Mouse (Mus musculus): ENCODE measurements around the gene Chd9. TPM values are rescaled to one million over a fixed set of nuclear protein-coding genes. Genes with fewer than 3 reads are reported as not detected.

Chd9 gene
- polyA plus RNA-seq, 1 experiment, result 71.6 TPM

DNA sequence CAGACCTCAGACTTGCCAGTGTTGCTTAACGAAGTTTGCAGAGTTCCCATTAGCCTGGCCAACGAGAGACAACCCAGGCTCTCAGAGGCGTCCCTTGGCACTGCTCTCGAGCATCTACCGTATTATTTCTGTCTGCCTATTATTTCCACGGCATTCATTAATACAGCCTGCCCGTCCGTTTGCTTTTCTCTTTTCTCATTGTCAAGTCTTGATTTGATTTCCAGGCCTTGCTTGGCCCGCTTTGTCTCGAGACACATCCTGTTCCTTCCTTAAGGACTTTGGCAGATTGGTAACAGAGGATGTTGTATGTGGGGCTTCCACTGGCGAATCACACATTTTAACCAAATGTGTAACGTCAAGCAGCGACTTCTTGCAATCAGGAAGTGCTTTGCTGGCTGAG, 13.2 kb downstream of the Chd9 start:
- Histone ChIP-seq H3K4me3 (ENCODE audit: low read depth, low read length) (no peak overlapping the region), H3K36me3 (ENCODE audit: control insufficient read depth, insufficient read depth, low read length, poor library complexity, severe bottlenecking) (no peaks in the 10 kb centered on the region), H3K27ac (ENCODE audit: insufficient read depth, low read length) (peak overlapping the region; percentile 34; the same call in 1 of the 2 replicates), H3K9ac (ENCODE audit: low read depth, poor library complexity, severe bottlenecking) (no peak overlapping the region), H3K4me1 (ENCODE audit: control insufficient read depth, insufficient read depth, low read length) (peaks cover 6% of the 10 kb centered on the region), H3K9me3 (replicated peaks; ENCODE audit: control insufficient read depth, insufficient read depth, low read length, poor library complexity, severe bottlenecking) (no peaks in the 10 kb centered on the region), H3K27me3 (ENCODE audit: control insufficient read depth, insufficient read depth, low read length, poor library complexity, severe bottlenecking) (no peaks in the 10 kb centered on the region)
- TF ChIP-seq POLR2A (IDR thresholded peaks at IDR 0.05; ENCODE audit: insufficient read depth, low read length) (no peak), CTCF (IDR thresholded peaks at IDR 0.05; ENCODE audit: low read depth, low read length) (no peak), EP300 (IDR thresholded peaks at IDR 0.05; ENCODE audit: insufficient read depth, low read depth, low read length) (no peak)

DNA sequence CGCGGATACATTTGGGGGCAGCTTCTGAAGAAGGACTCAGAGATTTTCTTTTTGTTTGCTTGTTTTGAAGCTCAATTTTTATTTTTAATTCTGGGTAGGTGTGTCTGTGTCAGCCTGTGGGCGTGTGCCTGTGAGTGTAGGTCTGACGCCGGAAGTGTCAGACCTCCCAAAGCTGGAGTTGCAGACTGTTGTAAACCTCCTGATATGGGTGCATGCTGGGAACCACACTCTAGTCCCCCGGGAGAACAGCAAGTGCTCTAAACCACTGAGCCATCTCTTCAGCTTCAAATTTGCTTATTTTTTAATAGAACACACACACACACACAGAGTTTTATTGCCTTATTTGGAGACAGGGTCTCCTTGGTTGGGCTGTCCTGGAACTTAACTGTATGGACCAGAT, 15.0 kb downstream of the Chd9 start:
- H3K4me1 ChIP-seq (ENCODE audit: control insufficient read depth, insufficient read depth, low read length), result peaks cover 6% of the 10 kb centered on the region
- no peak overlapping the region for H3K9ac ChIP-seq (ENCODE audit: low read depth, poor library complexity, severe bottlenecking)
- TF ChIP-seq POLR2A (IDR thresholded peaks at IDR 0.05; ENCODE audit: insufficient read depth, low read length) (no peak), CTCF (IDR thresholded peaks at IDR 0.05; ENCODE audit: low read depth, low read length) (no peak), EP300 (IDR thresholded peaks at IDR 0.05; ENCODE audit: insufficient read depth, low read depth, low read length) (no peak)

DNA sequence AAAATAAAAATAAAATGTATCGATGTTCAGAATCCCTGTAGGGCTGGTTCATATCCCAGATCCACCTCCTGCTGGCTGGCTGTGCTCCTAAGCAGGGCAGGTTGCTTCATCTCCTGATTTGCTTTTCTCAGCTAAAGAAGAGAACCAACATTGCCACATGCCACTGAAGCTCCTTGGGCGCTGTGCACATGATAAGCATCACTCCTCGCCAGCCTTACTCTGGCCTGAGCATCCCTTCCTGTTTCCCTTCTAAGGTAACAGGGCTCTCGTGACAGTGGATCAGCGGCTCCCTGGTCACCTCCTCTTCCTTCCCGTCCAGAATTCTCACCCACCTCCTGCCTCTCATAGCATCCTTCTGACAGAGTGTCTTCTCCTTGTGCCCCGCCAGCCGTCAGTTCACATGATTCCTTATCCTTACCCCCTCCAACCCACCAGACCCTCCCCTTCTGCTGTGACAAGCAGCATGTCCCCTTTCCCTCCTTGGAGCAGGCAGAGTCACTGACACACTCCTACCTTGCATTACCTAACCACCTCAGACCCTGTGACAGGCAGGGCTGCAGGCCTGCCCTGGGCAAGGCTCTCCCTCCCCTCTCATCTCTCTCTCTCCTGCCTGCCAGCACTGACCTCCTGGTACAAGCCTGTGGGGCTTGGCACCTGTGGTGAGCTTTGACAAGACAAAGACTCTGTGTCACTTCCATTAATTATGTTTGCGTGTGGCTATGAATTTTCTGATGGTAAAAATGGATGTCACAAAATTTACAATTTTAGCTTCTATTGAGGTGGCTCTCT, 16.2 kb downstream of the Chd9 start:
- no peaks in the 10 kb centered on the region for H3K27me3 ChIP-seq (ENCODE audit: control insufficient read depth, insufficient read depth, low read length, poor library complexity, severe bottlenecking)
- TF ChIP-seq EP300 (IDR thresholded peaks at IDR 0.05; ENCODE audit: insufficient read depth, low read depth, low read length) (no peak), CTCF (IDR thresholded peaks at IDR 0.05; ENCODE audit: low read depth, low read length) (no peak), POLR2A (IDR thresholded peaks at IDR 0.05; ENCODE audit: insufficient read depth, low read length) (no peak)
- H3K9ac ChIP-seq (ENCODE audit: low read depth, poor library complexity, severe bottlenecking), result no peak overlapping the region
- no peak overlapping the region for H3K4me3 ChIP-seq (ENCODE audit: low read depth, low read length)
- no peaks in the 10 kb centered on the region for H3K9me3 ChIP-seq (replicated peaks; ENCODE audit: control insufficient read depth, insufficient read depth, low read length, poor library complexity, severe bottlenecking)
- H3K27ac ChIP-seq (ENCODE audit: insufficient read depth, low read length), result no peak overlapping the region
- H3K4me1 ChIP-seq (ENCODE audit: control insufficient read depth, insufficient read depth, low read length), result peaks cover 6% of the 10 kb centered on the region
- H3K36me3 ChIP-seq (ENCODE audit: control insufficient read depth, insufficient read depth, low read length, poor library complexity, severe bottlenecking), result no peaks in the 10 kb centered on the region

More for the DNA sequence above, 15.0 kb downstream of the Chd9 start:
- peak overlapping the region; percentile 46; the same call in 1 of the 2 replicates for H3K27ac ChIP-seq (ENCODE audit: insufficient read depth, low read length)
- no peaks in the 10 kb centered on the region for H3K27me3 ChIP-seq (ENCODE audit: control insufficient read depth, insufficient read depth, low read length, poor library complexity, severe bottlenecking)
- no peaks in the 10 kb centered on the region for H3K9me3 ChIP-seq (replicated peaks; ENCODE audit: control insufficient read depth, insufficient read depth, low read length, poor library complexity, severe bottlenecking)
- H3K36me3 ChIP-seq (ENCODE audit: control insufficient read depth, insufficient read depth, low read length, poor library complexity, severe bottlenecking), result no peaks in the 10 kb centered on the region
- no peak overlapping the region for H3K4me3 ChIP-seq (ENCODE audit: low read depth, low read length)

DNA sequence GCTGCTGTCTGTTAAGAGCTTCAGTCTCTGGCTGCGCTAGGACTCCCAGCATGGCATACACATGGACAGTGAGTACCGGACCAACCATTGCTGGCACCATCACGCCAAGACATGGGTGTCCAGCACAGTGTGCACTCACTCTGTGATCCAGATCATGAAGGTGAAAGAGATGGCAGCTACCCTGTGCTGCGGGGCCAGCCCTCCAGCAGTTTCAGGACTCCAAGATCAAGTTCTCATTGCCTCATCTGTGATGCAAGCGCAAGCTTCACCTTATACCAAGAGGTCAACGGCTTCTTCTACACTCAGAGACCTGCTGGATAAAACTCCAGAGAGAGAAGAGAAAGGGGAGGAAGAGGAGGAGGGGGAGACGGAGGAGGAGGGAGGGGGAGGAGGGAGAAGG, 19.8 kb downstream of the Chd9 start:
- no peak for TF ChIP-seq CTCF (IDR thresholded peaks at IDR 0.05; ENCODE audit: low read depth, low read length)
- no peak for TF ChIP-seq EP300 (IDR thresholded peaks at IDR 0.05; ENCODE audit: insufficient read depth, low read depth, low read length)
- no peak for TF ChIP-seq POLR2A (IDR thresholded peaks at IDR 0.05; ENCODE audit: insufficient read depth, low read length)
- H3K4me1 ChIP-seq (ENCODE audit: control insufficient read depth, insufficient read depth, low read length), result peaks cover 8% of the 10 kb centered on the region

DNA sequence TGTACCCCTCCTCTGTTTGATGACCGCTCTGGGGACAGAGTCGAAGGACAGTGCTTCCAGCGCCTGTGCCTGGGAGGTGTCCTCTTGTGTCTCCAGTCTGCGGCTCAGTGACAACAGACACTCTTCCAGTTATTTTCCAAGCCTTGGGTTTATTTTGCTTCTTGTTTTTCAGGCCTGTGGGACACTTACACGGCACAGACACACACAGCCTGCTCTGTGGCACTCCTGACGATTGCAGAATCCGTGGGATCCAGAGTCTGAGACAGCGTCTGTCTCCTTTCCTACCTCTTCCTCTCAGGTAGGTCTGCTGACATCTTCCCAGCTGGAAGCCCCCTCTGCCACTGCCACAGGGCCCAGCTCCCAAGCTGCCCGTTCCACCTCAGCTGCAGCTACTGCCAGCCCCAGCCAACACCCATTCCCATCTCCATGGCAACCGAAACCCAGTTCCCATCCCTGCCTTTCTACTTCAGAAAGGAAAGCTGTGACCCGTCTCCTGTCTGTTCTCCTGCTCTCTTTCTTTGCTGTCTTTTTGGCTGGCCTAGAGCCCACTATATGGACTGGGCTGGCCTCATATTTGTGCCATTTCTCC, 21.4 kb downstream of the Chd9 start:
- no peak for TF ChIP-seq CTCF (IDR thresholded peaks at IDR 0.05; ENCODE audit: low read depth, low read length)
- TF ChIP-seq POLR2A (IDR thresholded peaks at IDR 0.05; ENCODE audit: insufficient read depth, low read length), result no peak
- TF ChIP-seq EP300 (IDR thresholded peaks at IDR 0.05; ENCODE audit: insufficient read depth, low read depth, low read length), result no peak
- peak overlapping the region; percentile 12; the same call in 1 of the 2 replicates for H3K27ac ChIP-seq (ENCODE audit: insufficient read depth, low read length)
- H3K9ac ChIP-seq (ENCODE audit: low read depth, poor library complexity, severe bottlenecking), result no peak overlapping the region
- H3K4me3 ChIP-seq (ENCODE audit: low read depth, low read length), result no peak overlapping the region
- H3K36me3 ChIP-seq (ENCODE audit: control insufficient read depth, insufficient read depth, low read length, poor library complexity, severe bottlenecking), result no peaks in the 10 kb centered on the region
- H3K27me3 ChIP-seq (ENCODE audit: control insufficient read depth, insufficient read depth, low read length, poor library complexity, severe bottlenecking), result no peaks in the 10 kb centered on the region
- H3K4me1 ChIP-seq (ENCODE audit: control insufficient read depth, insufficient read depth, low read length), result peaks cover 8% of the 10 kb centered on the region
- no peaks in the 10 kb centered on the region for H3K9me3 ChIP-seq (replicated peaks; ENCODE audit: control insufficient read depth, insufficient read depth, low read length, poor library complexity, severe bottlenecking)

More for the DNA sequence above, 19.8 kb downstream of the Chd9 start:
- Histone ChIP-seq H3K4me3 (ENCODE audit: low read depth, low read length) (no peak overlapping the region), H3K9me3 (replicated peaks; ENCODE audit: control insufficient read depth, insufficient read depth, low read length, poor library complexity, severe bottlenecking) (no peaks in the 10 kb centered on the region), H3K27ac (ENCODE audit: insufficient read depth, low read length) (no peak overlapping the region), H3K9ac (ENCODE audit: low read depth, poor library complexity, severe bottlenecking) (no peak overlapping the region), H3K36me3 (ENCODE audit: control insufficient read depth, insufficient read depth, low read length, poor library complexity, severe bottlenecking) (no peaks in the 10 kb centered on the region), H3K27me3 (ENCODE audit: control insufficient read depth, insufficient read depth, low read length, poor library complexity, severe bottlenecking) (no peaks in the 10 kb centered on the region)

DNA sequence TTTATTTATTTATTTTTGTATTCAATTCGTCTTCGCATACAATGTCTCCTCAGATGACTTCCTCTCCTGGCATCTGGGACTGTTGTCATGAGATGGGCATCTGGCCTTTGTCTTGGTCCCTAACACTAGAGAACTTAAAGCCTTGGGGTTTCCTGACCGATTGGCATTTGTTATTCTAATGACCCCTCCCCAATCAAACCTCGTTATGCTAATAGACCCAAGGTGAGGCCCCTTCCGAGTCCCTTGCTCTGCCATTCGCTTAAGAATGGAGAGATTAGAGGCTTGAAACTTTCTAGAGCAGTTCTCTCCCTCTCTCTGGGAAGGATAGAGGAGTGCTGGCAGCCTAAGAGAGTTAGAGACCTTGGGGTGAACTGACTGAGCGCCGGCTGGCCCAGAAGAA, 23.4 kb downstream of the Chd9 start:
- Histone ChIP-seq H3K4me1 (ENCODE audit: control insufficient read depth, insufficient read depth, low read length) (peaks cover 13% of the 10 kb centered on the region), H3K4me3 (ENCODE audit: low read depth, low read length) (no peak overlapping the region), H3K36me3 (ENCODE audit: control insufficient read depth, insufficient read depth, low read length, poor library complexity, severe bottlenecking) (no peaks in the 10 kb centered on the region), H3K27me3 (ENCODE audit: control insufficient read depth, insufficient read depth, low read length, poor library complexity, severe bottlenecking) (no peaks in the 10 kb centered on the region), H3K9me3 (replicated peaks; ENCODE audit: control insufficient read depth, insufficient read depth, low read length, poor library complexity, severe bottlenecking) (no peaks in the 10 kb centered on the region), H3K27ac (ENCODE audit: insufficient read depth, low read length) (peak overlapping the region; percentile 92), H3K9ac (ENCODE audit: low read depth, poor library complexity, severe bottlenecking) (no peak overlapping the region)
- TF ChIP-seq CTCF (IDR thresholded peaks at IDR 0.05; ENCODE audit: low read depth, low read length), result no peak
- TF ChIP-seq POLR2A (IDR thresholded peaks at IDR 0.05; ENCODE audit: insufficient read depth, low read length), result no peak
- 0 out of 2 replicates have a peak, but pooled peaks have one; percentile 59 for TF ChIP-seq EP300 (IDR thresholded peaks at IDR 0.05; ENCODE audit: insufficient read depth, low read depth, low read length)

All from ES-Bruce4 (cell line).